Mouse (Mus musculus): ENCODE results near the gene Trim17.

GRCm38 (mm10) chr11:58993091-58993670 lies 38.7 kb downstream of the Trim17 start:
- no peak for TF ChIP-seq MAX (IDR thresholded peaks at IDR 0.05)
- no peak for TF ChIP-seq CTCF (IDR thresholded peaks at IDR 0.05; ENCODE audit: control insufficient read depth, insufficient read depth, insufficient read length)
- TF ChIP-seq MYOD1 (IDR thresholded peaks at IDR 0.05; ENCODE audit: control insufficient read depth, insufficient read length, low read depth) = no peak

Data from C2C12 (cell line).